Mouse (Mus musculus) cortical plate, adult 2 months (tissue): ENCODE results near the gene Bivm. TPM values are rescaled to one million over a fixed set of nuclear protein-coding genes. Genes with fewer than 3 reads are reported as not detected.

Experiments
- H3K27ac ChIP-seq: fragments of 200-500 bp; 2 replicates; pipeline ENCODE4 v1.5.1; 2012; ENCODE audit warnings: low read length, control low read depth, inconsistent platforms; ENCODE audit not compliant: insufficient read depth
- H3K4me1 ChIP-seq: fragments of 200-500 bp; 2 replicates; pipeline ENCODE4 v1.6.1; 2011; ENCODE audit warnings: low read length; ENCODE audit not compliant: control insufficient read depth, insufficient read depth
- H3K4me3 ChIP-seq: fragments of 200-500 bp; 2 replicates; pipeline ENCODE4 v1.5.1; 2011; ENCODE audit warnings: mild to moderate bottlenecking, low read length, control low read depth; ENCODE audit not compliant: insufficient read depth
- CTCF ChIP-seq: fragments of 200-500 bp; IDR thresholded peaks from 2 replicates; pipeline ENCODE4 v1.5.1; 2011; ENCODE audit warnings: mild to moderate bottlenecking, control low read depth, low read length; ENCODE audit not compliant: insufficient read depth; ENCODE audit errors: extremely low read depth
- POLR2A ChIP-seq: fragments of 200-500 bp; IDR thresholded peaks from 2 replicates; pipeline ENCODE4 v1.6.1; 2011; ENCODE audit warnings: mild to moderate bottlenecking, low read length, control low read depth; ENCODE audit not compliant: insufficient read depth; ENCODE audit errors: extremely low read depth
- polyA plus RNA-seq: library from polyadenylated mRNA; depleted of rRNA; stranded (reverse); fragments of >200 nt; gene quantifications from 2 replicates; pipeline ENCODE4 v1.2.3, GENCODE M21; 2012

Gene Bivm
- polyA plus RNA-seq, 1 experiment: 11.8 TPM

GRCm38 (mm10) chr1:44125590-44125989 is 6.8 kb downstream of the Bivm start:
- Histone ChIP-seq H3K27ac (no peak overlapping the region), H3K4me1 (peaks cover 2% of the 10 kb centered on the region; the same call in 1 of the 2 replicates), H3K4me3 (no peak overlapping the region)
- no peak for TF ChIP-seq CTCF
- no peak for TF ChIP-seq POLR2A

GRCm38 (mm10) chr1:44129929-44130581 is 11.3 kb downstream of the Bivm start:
- Histone ChIP-seq H3K4me1 (no peaks in the 10 kb centered on the region), H3K4me3 (no peak overlapping the region), H3K27ac (no peak overlapping the region)
- TF ChIP-seq POLR2A: no peak
- no peak for TF ChIP-seq CTCF

DNA sequence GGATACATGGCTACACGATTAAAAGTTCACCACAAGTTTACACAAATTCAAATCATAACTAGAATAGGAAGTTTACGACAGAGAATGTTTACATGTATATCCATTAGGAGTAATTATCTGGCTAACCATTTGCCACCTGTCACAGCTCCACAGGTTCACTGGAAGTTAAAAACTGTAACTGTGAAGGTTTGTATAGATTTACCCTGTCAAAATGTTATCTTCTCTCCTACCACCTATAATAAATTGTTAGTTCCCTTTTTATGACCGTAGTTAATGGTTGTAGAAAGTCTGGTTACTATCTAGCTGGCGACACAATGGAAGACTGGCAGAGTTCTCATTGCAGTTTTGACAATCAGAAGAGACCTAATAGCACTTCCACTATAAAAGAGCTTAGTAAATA is 21.5 kb downstream of the Bivm start:
- H3K27ac ChIP-seq: no peak overlapping the region
- TF ChIP-seq CTCF (no peak), POLR2A (no peak)
- H3K4me1 ChIP-seq: peaks cover 2% of the 10 kb centered on the region
- H3K4me3 ChIP-seq: no peak overlapping the region

DNA sequence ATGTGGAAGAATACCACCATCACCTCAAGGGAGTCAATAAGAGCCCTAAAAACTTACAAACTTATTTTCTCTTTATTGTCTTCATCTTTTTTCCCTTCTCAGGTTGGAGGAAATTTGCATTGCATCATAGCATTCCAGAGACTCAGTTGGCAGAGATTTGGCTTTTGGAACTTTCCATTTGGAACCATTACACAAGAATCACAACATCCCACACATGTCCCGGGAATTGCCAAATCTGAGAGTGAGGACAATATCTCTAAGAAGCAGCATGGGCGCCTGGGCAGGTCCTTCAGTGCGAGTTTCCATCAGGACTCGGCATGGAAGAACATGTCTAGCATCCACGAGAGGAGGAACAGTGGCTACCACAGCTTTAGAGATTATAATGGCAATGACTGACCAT is 24.0 kb downstream of the Bivm start:
- H3K27ac ChIP-seq: no peak overlapping the region; the same call in 1 of the 2 replicates
- TF ChIP-seq POLR2A (no peak), CTCF (no peak)
- H3K4me3 ChIP-seq: no peak overlapping the region
- H3K4me1 ChIP-seq: no peaks in the 10 kb centered on the region

DNA sequence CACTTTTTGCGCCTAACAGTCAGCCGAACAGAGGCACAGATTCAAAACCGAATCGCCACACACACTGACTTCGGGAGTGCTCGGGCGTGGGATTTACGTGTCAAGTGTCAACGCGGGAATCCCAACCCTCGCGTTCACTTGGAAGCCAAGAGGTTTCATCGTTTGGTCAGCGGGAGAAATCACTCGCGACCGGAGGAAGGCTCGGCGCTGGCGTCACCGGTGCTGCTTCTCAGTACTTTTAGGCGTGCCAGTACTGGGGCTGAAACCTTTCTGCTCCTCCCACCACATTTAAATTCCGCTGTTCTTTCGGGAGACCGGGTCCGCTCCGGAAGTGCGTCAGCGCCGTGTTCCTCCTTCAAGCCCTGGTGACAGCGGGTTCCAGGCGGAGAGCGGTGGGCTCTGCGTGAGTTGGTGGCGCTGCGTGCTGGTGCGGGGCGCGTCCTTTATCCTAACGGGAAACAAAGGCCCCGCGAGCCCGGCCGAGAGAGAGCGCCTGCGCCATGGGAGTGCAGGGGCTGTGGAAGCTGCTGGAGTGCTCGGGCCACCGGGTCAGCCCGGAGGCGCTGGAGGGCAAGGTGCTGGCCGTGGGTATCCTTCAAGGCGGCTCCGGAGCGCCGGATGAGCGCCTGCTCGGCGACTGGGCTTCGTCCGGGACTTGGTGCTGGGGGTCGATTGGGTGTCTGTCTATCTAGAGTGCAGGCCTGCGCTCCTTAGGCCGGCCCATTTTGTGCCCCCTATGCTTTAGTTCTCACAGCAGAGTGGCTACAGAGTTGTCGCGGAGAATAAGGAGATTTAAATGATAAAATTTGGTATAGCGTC is 29.0 kb downstream of the Bivm start, which contains the start of gene Ercc5:
Ercc5 (plus strand) TSS at position 182 of the 819 bp plus-strand sequence.
- Histone ChIP-seq H3K4me3 (peak within 1 kb of the TSS; percentile 47), H3K27ac (peak within 1 kb of the TSS; percentile 75), H3K4me1 (peaks cover 1% of the 10 kb centered on the region; the same call in 1 of the 2 replicates)
- TF ChIP-seq POLR2A: peak; percentile 87
- TF ChIP-seq CTCF: no peak

DNA sequence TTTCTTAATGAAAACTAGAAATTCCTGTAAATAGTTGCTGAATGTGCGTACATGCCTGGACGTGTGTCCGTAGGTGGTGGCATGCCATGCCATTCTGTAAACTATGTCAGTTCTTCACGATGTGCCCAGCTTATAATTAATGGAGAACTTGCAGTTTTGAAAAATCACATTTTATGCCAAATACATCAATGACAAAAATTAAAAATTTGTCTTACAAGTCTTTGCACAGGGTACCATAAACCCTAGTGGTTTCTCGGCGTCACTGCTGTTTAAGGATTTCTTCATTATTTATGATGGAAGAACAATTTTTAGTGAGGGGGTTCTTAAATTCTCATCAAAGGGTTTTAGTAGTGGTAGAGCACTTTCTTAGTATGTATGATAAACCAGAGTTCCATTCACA is 29.9 kb downstream of the Bivm start:
- Histone ChIP-seq H3K27ac (no peak overlapping the region), H3K4me3 (peak overlapping the region; percentile 47), H3K4me1 (peaks cover 1% of the 10 kb centered on the region; the same call in 1 of the 2 replicates)
- no peak for TF ChIP-seq POLR2A
- no peak for TF ChIP-seq CTCF

DNA sequence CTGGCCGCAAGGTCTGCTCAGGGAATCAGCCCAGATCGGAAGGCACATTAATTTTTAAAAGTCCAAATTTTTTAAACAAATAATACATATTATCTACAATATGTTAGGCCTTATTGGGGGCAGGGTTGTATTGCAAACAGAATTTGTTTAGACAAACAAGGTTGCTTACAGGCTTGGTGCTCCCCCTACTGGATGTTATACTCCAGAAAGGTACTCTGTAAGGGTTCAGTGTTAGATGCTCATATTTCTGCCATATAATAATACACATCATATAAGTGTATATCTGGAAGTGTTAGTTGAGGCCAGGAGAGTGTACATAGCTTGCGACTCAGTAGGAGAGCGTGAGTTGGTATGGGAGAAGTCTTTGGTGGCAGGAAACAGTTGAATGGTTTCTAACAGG is 36.5 kb downstream of the Bivm start:
- Histone ChIP-seq H3K27ac (no peak overlapping the region), H3K4me1 (no peaks in the 10 kb centered on the region), H3K4me3 (no peak overlapping the region)
- TF ChIP-seq CTCF (no peak), POLR2A (no peak)

- no peak overlapping the region for H3K27ac ChIP-seq
- TF ChIP-seq POLR2A: no peak
- no peak for TF ChIP-seq CTCF
- H3K4me3 ChIP-seq: no peak overlapping the region
- H3K4me1 ChIP-seq: no peaks in the 10 kb centered on the region
These were observed 39.6 kb downstream of the Bivm start for GRCm38 (mm10) chr1:44158317-44158716.

DNA sequence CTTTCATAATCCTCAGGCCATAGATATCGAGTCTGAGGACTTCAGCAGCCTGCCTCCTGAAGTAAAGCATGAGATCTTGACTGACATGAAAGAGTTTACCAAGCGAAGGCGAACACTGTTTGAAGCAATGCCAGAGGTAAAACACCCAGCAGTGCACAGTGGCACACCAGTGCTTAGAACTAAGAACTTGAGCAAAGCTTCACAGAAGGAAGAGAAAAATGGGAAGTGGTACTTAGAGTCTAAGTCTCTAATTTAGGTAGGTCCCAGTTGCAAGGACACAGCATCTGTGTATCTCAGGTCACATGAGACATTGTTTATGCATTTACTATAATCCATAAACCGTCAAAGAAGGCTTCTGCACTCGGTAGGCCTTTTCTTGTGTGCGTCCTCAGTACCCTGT is 43.1 kb downstream of the Bivm start:
- no peaks in the 10 kb centered on the region for H3K4me1 ChIP-seq
- H3K27ac ChIP-seq: no peak overlapping the region
- H3K4me3 ChIP-seq: no peak overlapping the region
- TF ChIP-seq CTCF (no peak), POLR2A (no peak)
